Mouse (Mus musculus): Measurements from ENCODE around the gene Bmi1.

DNA sequence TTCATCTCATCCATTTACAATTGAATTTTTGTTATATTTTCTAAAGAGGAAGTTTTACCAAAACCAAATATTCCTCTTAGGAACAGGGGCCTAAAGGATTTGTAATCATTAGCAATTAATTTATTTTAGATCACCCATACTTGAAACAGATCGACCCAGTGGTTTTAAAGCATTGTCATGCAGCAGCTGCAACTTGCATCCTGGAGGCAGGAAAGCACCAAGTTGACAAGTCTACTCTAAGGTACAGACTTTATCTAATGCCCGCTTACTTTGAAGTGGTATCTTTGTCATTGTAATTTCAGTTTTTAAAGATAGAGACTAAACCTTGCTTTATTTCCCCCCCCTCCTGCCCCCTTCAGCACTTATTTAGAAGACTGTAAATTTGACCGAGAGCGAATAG lies 3.1 kb upstream of the Bmi1 start:
- TF ChIP-seq CTCF (IDR thresholded peaks at IDR 0.05 in 2 of 3, conservative IDR thresholded peaks at IDR 0.05 in 1 of 3; ENCODE audit: control insufficient read depth in 1 of 3, insufficient read depth in 1 of 3, low read depth in 2 of 3, low read length in 3 of 3, poor library complexity in 1 of 3, severe bottlenecking in 1 of 3) (no peak), POLR2A (IDR thresholded peaks at IDR 0.05; ENCODE audit: control insufficient read depth in 1 of 2, insufficient read depth in 1 of 2, low read depth in 1 of 2, low read length in 2 of 2, poor library complexity in 1 of 2) (no peak), E2F4 (IDR thresholded peaks at IDR 0.05; ENCODE audit: borderline replicate concordance, low read depth, low read length) (no peak), SMC3 (IDR thresholded peaks at IDR 0.05; ENCODE audit: low read depth, low read length) (no peak), MAFK (IDR thresholded peaks at IDR 0.05; ENCODE audit: borderline replicate concordance, low read depth, low read length) (no peak), CHD1 (IDR thresholded peaks at IDR 0.05; ENCODE audit: low read depth, low read length) (no peak), MAZ (IDR thresholded peaks at IDR 0.05; ENCODE audit: low read depth, low read length) (no peak), GATA1 (IDR thresholded peaks at IDR 0.05; ENCODE audit: low read depth, low read length) (no peak), JUND (IDR thresholded peaks at IDR 0.05; ENCODE audit: low read depth, low read length) (no peak), RAD21 (IDR thresholded peaks at IDR 0.05; ENCODE audit: low read depth, low read length) (no peak)
